Mouse (Mus musculus) urinary bladder, adult 2 months (tissue): ENCODE results near the gene Map3k11. TPM values are rescaled to one million over a fixed set of nuclear protein-coding genes. Genes with fewer than 3 reads are reported as not detected.
"Not testable (repeated sequence)": the region's sequence is repeated elsewhere in the genome, so short reads cannot be mapped to it uniquely, and the experiment has no call there.

Experiments
- DNase-seq: peaks from one replicate; pipeline ENCODE4 v3.0.0; 2022; ENCODE audit warnings: low spot score
- polyA plus RNA-seq: library from polyadenylated mRNA; depleted of rRNA; stranded (reverse); fragments of >200 nt; gene quantifications from 2 replicates; pipeline ENCODE4 v1.2.3, GENCODE M21; 2012

Gene Map3k11
- polyA plus RNA-seq, 1 experiment = 19.9 TPM

DNA sequence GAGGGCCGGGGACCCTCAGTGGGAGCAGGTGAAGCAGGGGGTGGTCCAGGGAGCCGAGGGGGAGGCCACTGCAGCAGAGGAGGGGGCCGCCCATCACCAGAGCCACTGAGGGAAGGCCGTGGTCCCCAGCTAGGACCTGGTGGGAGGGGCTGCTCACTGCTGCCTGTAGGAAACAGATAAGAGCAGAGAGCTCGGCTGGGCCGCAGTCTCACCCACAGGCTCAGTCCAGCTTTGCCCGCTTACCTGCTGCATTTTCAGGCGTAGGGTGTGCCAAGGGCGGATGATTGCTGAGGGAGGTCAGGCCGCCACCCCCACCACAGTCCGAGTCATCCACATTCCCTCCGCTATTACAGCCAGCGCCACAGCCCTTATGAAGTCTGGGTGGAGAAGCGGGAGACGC lies 23.1 kb upstream of the Map3k11 start:
- DNase-seq = no peak

DNA sequence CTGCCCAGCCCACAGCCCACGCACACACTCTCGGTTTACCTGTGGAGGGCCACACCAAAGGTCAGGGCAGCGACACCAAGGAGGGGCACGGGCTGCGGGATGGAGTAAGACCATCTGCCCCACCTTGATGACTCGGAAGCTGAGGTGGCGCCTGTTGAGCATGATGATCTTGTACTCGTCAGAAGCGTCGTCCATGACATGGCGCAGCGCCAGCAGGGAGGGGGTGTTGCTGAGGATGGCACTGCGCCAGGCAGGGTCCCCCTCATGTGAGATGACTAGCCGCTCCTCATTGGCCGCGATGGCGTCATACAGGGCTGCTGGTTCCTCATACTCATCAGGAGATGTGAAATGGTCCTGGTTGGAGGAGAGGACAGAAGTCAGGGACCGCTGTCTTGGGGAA lies 22.2 kb upstream of the Map3k11 start:
- DNase-seq = no peak

DNA sequence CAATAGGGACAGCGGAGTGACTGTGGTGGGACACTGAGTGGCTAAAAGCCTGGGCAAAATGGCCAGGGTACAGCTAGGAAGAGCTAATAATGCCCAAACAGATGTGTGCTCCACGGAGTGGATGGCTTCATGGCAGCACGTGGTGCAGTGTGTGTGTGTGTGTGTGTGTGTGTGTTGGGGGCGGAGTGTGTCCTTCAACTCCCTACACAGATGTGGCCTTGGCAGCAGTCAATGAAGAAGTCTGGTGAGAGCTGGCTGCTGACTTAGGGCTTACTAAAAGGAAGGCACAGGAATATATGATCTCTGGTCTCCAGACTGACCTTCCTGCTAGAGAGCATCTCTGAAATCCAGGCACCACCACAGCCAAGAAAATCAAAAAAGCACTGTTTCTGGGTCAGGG lies 20.2 kb upstream of the Map3k11 start:
- no peak for DNase-seq

DNA sequence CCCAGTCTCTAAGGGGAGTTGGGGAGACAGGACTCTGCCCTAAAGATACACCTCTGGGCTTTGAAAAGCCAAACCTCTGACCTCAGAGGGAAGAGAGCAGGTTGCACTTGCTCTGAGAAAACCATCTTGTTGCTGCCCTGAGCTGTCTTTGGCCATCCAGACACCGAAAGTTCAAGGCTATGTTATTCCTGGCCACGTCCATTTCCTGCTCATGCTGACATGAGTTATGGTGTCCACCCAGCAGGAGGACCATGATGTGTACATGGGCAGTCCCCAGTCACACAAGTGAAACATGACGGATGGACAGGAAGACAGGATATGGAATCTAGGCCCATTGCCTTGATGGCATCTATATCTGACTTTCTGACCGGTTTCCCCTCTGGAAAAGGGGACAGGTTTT lies 8.1 kb upstream of the Map3k11 start:
- no peak for DNase-seq

DNA sequence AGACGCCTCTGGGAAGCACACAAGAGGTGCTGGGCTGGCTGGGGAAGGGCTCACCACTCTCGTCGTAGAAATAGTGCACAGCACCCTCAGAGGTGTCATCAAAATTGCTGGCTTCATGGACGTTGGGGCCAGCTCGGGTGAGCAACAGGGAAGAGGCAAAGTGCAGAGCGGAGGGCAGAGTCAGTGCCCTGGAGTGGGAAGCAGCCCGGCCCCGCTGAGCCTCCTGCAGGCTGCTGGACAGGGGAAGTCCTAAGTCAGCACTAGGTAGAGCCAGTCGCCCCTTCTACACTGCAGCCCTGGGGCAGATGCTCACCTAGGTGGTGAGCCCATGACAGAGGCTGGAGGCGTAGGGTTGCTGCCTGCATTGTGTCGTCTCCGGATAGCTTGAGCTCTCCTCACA lies 4.3 kb upstream of the Map3k11 start:
- DNase-seq = no peak

DNA sequence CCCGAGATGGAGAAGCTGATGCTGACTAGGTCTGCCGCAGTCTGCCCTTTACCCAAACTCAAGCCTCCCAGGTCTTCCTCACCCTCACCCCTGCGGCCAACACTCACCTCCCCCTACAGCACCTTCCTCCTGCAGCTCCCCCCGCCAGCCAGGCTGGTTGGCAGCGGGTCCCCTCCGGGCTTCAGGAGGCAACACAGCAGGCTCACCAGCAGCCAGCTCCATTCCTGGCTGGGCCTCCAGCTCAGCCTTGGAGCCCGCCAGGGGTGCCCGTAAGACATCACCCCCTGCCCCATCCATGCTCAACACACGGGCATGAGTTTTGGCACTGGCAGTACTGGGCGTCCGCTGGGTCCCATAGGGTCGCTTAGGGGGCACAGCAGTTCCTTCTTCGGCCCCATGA lies 3.6 kb upstream of the Map3k11 start:
- no peak for DNase-seq

DNA sequence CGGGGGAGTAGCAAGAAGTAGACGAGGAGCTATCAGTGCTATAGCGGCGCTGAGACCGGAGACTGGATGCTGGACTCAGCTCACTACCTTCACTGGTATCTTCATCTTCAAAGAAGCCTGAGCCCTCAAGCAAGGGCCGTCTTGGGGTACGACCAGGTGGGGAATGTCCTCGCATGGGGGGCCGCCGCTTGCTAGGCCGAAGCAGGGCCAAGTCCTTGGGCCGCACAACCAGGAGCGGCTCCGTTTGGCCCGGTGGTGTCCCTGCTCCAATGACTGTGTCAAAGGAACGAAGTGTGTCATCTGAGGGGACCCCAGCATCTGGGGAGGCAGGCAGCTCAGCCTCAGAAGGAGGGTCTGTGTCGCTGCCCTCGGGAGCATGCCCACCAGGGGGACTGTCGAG lies 3.1 kb upstream of the Map3k11 start:
- no peak for DNase-seq

DNA sequence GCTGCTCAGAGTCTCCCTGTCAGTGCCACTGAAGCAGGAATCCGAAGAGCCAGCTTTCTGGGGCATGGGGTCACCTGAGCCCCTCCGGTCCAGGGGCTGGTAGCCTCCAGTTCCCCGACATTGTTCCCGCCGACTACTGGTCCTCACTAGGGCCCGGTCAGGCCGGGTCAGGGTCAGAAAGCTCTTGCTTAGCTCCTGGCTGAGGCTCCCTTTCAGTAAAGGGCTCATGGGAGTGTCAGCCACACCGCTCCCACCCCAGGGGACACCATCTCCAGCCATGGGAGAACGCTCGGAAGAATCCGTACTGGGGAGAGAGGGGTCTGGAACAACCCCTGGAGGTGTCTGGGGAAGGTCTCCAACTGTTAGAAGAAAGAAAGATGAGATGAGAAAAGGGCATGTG lies 2.7 kb upstream of the Map3k11 start:
- DNase-seq = no peak

DNA sequence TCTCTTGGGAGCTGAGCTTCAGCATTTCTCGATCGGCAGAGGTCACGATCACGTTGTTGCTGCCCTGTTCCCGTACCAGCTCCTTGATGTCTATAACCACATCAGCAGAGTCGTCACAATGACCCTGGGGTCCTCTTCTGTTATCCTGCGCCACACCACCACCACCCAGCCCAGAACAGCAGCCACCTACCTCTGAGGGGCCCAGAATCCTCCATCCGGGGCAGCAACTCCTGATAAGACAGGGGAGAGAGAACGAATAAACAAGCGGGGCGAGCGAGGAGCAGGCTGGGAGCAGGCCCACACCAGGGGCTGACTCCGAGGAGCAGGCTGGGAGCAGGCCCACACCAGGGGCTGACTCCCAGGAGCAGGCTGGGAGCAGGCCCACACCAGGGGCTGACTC lies 2.1 kb upstream of the Map3k11 start:
- DNase-seq = no peak

DNA sequence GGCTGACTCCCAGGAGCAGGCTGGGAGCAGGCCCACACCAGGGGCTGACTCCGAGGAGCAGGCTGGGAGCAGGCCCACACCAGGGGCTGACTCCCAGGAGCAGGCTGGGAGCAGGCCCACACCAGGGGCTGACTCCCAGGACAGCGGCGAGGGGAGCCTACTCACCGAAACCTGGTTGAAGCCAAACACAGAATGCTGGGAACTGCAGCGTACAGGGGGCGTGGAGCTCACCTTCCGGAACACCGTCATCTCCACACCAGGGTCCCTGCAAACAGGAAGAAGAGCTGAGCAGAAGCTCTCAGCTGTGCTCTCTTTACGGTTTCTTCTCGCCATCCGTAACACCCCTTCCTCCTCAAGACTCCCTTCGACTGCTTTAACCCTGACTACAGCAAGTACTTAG lies 1.6 kb upstream of the Map3k11 start:
- DNase-seq = not testable (repeated sequence)

DNA sequence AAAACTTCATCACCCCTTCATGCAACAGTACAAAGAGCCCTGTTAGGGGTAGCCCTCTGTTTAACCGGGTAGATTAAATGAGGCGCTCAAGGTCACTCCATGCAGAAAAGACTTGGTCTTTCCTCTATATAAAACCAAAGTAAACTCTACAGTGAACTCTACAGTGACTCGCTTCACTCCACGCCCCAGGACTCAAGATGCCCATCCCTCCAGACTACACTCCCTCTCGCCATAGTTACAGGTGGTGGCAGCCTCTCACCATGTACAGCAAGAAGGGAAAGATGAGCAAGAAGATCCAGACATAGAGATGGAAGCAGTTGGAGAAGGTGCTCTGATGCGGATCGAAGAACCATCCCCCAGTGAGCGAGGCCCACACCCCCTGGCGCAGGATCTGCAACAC lies 804 bp upstream of the Map3k11 start:
- DNase-seq = no peak

DNA sequence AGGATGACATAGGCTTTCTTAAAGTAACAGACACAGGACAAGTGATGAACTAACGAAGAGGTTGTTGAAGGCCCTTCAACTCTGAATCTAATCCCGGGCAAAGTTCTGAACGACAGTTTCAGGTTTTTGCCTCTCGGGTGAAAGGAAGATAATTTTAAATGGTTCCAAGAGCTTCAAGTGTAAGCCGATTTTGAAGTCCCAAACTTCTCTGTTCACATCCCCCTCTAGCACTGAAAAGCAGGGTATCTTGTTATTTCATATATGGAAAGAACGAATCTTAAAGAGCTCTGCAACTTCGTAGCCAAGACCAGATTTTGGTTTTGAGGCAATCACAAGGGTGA lies 516 bp downstream of the Map3k11 start:
- no peak for DNase-seq

DNA sequence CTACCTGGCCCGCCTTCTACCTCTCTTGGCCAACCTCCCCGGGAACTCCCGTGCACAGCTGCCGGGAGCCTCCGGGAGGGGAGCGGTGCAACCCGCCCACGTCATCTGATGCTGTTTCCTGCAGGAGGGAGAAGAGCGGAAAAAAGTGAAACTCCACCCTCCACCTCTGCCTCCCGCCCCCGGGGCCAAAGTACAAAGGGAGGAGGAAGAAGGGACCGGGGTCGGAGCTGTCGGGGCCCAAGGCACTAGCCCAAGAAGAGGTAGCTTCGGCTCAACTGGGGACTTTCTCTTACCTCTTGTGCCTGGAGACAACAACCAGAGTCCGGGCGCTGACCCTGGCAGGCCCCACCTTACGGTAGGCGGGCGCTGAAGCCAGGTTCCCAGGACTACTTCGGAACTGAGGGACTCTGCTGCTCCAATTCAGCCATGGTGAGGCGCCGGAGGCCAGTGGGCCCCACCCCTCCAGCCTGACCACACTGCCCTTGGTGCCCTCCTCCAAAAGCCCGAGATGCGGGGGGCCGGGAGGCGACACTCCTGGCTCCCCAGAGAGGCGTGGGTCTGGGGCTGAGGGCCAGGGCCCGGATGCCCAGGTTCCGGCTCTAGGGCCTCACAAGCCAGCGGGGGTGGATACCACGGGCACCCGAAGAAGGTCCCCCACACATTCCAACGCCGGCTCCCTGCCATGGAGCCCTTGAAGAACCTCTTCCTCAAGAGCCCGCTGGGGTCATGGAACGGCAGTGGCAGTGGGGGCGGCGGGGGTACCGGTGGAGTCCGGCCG lies 1.2 kb downstream of the Map3k11 start:
- peak; percentile 71 for DNase-seq

DNA sequence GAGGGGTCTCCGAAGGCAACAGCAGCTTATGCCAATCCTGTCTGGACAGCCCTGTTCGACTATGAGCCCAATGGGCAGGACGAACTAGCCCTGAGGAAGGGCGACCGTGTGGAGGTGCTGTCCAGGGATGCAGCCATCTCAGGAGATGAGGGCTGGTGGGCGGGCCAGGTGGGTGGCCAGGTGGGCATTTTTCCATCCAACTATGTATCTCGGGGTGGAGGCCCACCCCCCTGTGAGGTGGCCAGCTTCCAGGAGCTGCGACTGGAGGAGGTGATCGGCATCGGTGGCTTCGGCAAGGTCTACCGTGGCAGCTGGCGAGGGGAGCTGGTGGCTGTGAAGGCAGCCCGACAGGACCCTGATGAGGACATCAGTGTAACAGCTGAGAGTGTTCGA lies 1.8 kb downstream of the Map3k11 start:
- DNase-seq = no peak

DNA sequence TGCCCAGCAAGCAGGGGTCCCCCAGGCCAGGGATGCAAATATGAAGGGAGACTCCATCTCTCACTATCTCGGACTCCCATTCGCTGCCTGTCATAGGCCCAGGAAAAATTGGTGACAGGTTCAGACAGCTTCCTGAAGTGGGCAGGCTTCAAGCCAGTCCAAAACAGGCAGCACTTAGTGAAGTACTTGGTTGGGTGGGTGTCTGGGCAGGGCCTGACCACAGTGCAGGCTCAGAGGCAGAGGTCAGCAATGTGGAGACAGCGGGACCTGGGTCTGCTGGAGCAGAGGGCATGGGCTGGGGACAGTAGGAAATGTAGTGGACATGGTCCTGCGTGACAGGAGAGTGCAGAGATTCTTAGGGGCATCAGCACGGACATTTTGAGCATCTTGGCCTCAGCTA lies 3.1 kb downstream of the Map3k11 start:
- no peak for DNase-seq

DNA sequence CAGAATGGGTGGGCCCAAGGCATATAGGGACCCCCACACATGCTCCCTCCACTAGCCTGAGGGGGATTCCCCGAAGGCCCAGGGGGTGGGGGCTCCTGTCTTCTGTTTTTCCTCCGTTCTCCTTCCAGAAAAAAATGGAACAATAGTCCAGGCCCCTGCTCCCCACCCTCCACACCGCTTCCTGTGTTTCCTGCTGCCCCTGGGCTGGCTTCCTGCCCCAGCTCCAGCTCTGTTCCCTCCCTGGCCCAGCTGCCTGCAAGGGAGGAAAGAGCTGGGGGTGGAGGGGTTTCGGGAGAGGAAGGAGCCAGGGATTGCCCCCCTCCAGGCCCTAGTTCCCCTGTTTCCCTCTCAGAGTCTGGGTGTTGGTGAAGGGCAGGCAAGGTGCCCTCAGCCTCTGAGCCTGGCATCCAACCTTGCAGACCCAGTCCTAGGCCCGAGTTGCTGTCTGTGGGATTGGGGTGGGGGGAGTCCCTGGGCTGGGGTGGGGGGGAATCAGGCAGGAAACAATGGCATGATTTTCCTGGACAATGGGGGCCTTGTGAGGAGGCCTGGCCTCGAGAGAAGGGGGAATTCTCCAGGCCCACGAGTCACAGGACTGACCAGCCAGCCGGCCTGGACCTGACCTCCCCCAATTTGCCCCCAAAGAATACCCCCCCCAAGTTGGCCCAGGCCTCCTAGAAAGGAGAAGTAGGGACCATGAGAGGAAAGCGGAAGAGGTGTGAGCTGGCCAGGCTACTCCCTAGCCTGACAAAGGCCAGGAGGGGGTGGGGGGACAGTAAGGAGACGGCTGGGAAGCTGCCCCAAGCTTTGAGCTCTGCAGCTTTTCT lies 3.8 kb downstream of the Map3k11 start:
- DNase-seq = no peak

DNA sequence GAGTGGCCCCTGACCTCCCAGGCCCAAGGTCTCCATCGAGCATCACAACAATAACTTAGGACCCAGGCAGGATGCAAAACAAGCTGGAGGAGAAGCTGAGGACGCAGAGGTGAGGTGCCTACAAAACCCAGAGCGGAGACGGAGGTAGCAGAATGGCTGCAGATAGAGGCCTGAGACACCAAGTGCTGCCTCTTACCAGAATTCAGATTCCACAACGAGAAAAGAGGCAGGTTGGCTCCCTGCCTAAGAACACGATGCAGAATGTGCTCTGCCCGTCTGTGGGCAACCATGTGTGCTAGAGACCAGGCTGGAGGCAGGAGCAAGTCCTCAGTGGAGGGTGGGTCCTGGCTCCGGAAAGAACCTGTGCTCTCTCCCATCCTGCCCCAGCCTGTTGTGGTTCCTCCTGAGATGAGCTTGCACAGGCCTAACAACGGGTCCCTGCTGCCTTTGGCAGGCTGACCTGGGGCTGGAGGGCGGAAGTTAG lies 4.4 kb downstream of the Map3k11 start:
- DNase-seq = no peak

DNA sequence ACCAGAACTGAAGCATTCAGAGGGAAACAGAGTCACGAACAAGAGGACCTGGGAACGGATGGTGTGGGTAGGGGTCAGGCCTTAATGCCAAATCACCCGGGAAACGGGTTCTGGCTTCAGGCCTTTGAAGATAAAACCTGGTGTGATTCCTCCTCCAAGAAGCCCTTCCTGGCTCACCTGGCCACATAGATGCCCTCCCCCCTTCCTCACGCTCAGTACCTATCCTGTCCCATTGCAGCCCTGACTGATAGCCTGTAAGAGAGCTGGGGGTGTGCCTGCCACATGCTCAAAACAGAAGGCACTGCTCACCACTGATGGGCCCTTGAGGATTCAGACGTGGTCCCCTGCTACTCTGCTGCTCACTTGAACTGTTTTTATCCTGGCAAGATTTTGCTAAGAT lies 5.3 kb downstream of the Map3k11 start:
- DNase-seq = no peak

DNA sequence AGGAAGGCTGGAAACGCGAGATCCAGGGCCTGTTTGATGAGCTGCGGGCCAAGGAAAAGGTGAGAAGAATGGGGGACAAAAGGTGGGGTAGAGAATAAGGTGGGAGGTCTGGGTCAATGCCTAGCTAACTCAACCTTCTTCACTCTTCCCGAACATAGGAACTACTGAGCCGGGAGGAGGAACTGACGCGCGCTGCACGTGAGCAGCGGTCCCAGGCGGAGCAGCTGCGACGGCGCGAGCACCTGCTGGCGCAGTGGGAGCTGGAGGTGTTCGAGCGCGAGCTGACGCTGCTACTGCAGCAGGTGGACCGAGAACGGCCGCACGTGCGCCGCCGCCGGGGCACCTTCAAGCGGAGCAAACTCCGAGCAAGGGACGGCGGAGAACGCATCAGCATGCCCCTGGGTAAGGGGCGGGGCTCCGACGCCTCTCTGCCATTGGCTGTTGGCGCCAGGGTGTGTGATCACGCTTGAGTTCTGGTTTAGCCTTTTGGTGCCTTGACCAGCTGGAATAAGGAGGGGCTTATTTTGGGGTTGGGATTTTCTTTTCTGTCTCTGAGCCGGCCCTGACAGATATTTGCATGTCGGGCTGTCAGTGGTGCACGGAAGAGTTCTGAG lies 7.4 kb downstream of the Map3k11 start:
- no peak for DNase-seq

DNA sequence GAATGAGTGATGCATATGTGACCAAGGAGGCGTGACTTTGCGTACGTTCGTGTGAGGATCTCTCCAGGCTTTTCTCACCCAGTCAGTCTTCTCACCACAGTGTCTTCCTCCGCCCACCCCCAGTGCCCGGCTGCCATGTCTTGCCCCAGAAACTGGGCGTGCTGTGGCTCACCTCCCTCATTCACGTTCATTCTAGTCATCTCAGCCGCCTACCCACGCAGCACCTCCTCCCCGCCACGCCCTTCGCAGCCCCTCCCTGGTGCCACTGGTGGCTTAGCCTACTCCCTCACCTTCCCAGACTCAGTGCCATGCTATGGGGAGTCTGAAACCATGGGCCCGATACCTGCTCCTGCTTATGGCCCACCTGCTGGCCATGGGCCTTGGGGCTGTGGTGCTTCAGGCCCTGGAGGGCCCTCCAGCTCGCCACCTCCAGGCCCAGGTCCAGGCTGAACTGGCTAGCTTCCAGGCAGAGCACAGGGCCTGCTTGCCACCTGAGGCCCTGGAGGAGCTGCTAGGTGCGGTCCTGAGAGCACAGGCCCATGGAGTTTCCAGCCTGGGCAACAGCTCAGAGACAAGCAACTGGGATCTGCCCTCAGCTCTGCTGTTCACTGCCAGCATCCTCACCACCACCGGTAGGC lies 15.7 kb downstream of the Map3k11 start, which contains the start of gene Kcnk7:
Gene Kcnk7, plus strand, starts transcription at position 205 of the 638 bp plus-strand sequence.
- DNase-seq = no peak

DNA sequence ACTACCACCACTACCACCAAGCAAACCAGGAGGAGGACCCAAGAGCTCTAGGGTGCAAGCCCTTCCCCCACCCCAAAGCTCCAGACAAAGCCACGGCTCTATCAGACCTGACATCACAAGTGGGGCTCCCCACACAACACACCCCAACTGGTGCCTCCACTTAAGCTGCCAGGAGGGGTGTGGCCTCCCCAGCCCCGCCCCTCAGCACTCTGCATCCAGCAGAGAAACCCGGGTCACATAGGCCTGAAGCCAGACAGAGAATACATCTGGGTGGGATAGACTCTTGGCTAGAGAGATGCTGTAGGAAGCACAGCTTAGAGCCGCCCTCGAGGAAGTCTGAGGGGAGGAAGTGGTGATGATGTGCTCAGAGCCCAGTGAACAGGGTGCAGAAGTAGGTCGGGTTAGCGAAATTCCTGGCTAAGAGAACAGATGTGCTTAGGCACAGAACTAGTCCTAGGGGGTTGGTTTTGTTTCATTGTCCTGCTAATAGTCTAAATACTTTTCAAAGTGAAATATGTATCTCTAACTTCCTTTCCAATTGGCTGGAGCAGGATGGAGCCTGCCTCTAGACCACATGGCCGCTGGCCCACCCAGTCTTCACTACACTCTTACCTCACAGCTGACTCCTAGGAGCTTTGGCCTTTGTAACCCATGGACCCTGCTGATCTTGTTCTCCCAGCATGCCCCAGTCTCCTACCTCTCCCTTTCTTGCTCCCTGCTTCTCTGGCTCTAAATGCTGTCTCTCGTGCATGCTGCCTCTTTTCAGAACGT lies 16.4 kb downstream of the Map3k11 start:
- DNase-seq = no peak

DNA sequence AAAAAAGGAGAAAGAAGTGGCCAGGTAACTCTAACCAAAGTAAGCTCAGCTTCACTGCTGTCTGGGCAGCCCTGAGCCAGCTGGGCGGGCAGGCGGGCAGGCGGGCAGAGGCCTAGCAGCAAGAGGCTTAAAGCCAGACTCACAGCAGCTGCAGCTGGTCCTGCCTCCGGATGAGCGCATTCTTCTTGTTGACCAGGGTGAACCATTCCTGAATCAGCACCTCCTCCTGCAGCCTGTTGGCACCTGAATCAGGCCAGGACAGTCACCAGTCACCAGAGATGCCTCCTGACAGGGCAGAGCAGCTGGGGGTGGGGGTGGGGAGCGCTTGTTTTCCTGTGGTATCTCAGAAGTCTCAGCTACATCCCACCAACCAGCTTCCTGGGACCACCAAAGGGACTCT lies 21.5 kb downstream of the Map3k11 start:
- no peak for DNase-seq
